Mouse (Mus musculus) layer of hippocampus, postnatal 14 days (tissue): ENCODE measurements at regions not wholly inside any gene's neighbourhood (a gene's known extent, or its start where the extent isn't known, plus 50 kb on each side); places are given as distances from the start of the nearest gene placed in this dataset.
A peak's percentile ranks its signal among the peaks of the same experiment; 100 is the strongest.

ENCODE experiments used
- DNase-seq, 2 experiments: peaks; one replicate each; pipeline ENCODE4 v3.0.0; 2021 to 2022; ENCODE audit warnings: low spot score in 2 of 2, mixed read lengths in 1 of 2

- no peak for DNase-seq
Observed at GRCm38 (mm10) chr5:54543556-54544061, 545.3 kb downstream of the Stim2 start.

GRCm38 (mm10) chr5:54578519-54578918 lies 580.2 kb downstream of the Stim2 start:
- no peak for DNase-seq

GRCm38 (mm10) chr5:54579458-54579857 lies 581.2 kb downstream of the Stim2 start:
- no peak for DNase-seq

GRCm38 (mm10) chr5:54582175-54582574 lies 583.9 kb downstream of the Stim2 start:
- DNase-seq = no peak

- DNase-seq = no peak
Observed at GRCm38 (mm10) chr5:54588332-54589020, 590.2 kb downstream of the Stim2 start.

GRCm38 (mm10) chr5:54610957-54611356 lies 612.7 kb downstream of the Stim2 start:
- DNase-seq = no peak

- DNase-seq = no peak
Observed at GRCm38 (mm10) chr5:54622733-54623132, 624.4 kb downstream of the Stim2 start.

GRCm38 (mm10) chr5:54632281-54632680 lies 634.0 kb downstream of the Stim2 start:
- peak in 1 of 2 experiments; percentile 0 for DNase-seq
